Mouse (Mus musculus) lung, postnatal 14 days (tissue): ENCODE measurements around the gene Fuk.
"Not testable (repeated sequence)": the region's sequence is repeated elsewhere in the genome, so short reads cannot be mapped to it uniquely, and the experiment has no call there.

Experiments used
- DNase-seq: peaks from one replicate; pipeline ENCODE4 v3.0.0; 2021

Fuk gene

GRCm38 (mm10) chr8:110918460-110918859, 16.2 kb upstream of the Fuk start:
- DNase-seq: no peak

- DNase-seq: no peak
Measured at GRCm38 (mm10) chr8:110918027-110918426, 15.7 kb upstream of the Fuk start.

- no peak for DNase-seq
Measured at GRCm38 (mm10) chr8:110917415-110917814, 15.1 kb upstream of the Fuk start.

- DNase-seq: no peak
Measured at GRCm38 (mm10) chr8:110911576-110912570, 9.6 kb upstream of the Fuk start.

GRCm38 (mm10) chr8:110909850-110910249, 7.6 kb upstream of the Fuk start:
- DNase-seq: not testable (repeated sequence)

GRCm38 (mm10) chr8:110906682-110907081, 4.4 kb upstream of the Fuk start:
- DNase-seq: no peak

- DNase-seq: no peak
Measured at GRCm38 (mm10) chr8:110905404-110905803, 3.1 kb upstream of the Fuk start.

- no peak for DNase-seq
Measured at GRCm38 (mm10) chr8:110902579-110902965, 284 bp upstream of the Fuk start.

- DNase-seq: no peak
Measured at GRCm38 (mm10) chr8:110901056-110901455, 1.2 kb downstream of the Fuk start.

- no peak for DNase-seq
Measured at GRCm38 (mm10) chr8:110897495-110897894, 4.8 kb downstream of the Fuk start.

- no peak for DNase-seq
Measured at GRCm38 (mm10) chr8:110895812-110896211, 6.5 kb downstream of the Fuk start.

- no peak for DNase-seq
Measured at GRCm38 (mm10) chr8:110895254-110895653, 7.0 kb downstream of the Fuk start.

- no peak for DNase-seq
Measured at GRCm38 (mm10) chr8:110894851-110895250, 7.4 kb downstream of the Fuk start.

GRCm38 (mm10) chr8:110892913-110893312, 9.4 kb downstream of the Fuk start:
- DNase-seq: no peak

- DNase-seq: no peak
Measured at GRCm38 (mm10) chr8:110892040-110892439, 10.2 kb downstream of the Fuk start.

- DNase-seq: no peak
Measured at GRCm38 (mm10) chr8:110889904-110890470, 12.3 kb downstream of the Fuk start.

GRCm38 (mm10) chr8:110888860-110889259, 13.4 kb downstream of the Fuk start:
- no peak for DNase-seq

GRCm38 (mm10) chr8:110888441-110888840, 13.8 kb downstream of the Fuk start:
- DNase-seq: no peak

GRCm38 (mm10) chr8:110887551-110887950, 14.7 kb downstream of the Fuk start:
- DNase-seq: no peak

GRCm38 (mm10) chr8:110886634-110887033, 15.7 kb downstream of the Fuk start:
- DNase-seq: no peak

GRCm38 (mm10) chr8:110883824-110884223, 18.5 kb downstream of the Fuk start:
- DNase-seq: no peak

- no peak for DNase-seq
Measured at GRCm38 (mm10) chr8:110881741-110882310, 20.5 kb downstream of the Fuk start.

GRCm38 (mm10) chr8:110877862-110878261, 24.4 kb downstream of the Fuk start:
- DNase-seq: no peak

GRCm38 (mm10) chr8:110870501-110870900, 31.8 kb downstream of the Fuk start:
- DNase-seq: no peak
